Mouse (Mus musculus) kidney, adult 9 months (tissue): Measurements from ENCODE around the gene Mrtfa.

ENCODE experiments used
- DNase-seq: peaks from one replicate; pipeline ENCODE4 v3.0.0; 2022

The Mrtfa gene

DNA sequence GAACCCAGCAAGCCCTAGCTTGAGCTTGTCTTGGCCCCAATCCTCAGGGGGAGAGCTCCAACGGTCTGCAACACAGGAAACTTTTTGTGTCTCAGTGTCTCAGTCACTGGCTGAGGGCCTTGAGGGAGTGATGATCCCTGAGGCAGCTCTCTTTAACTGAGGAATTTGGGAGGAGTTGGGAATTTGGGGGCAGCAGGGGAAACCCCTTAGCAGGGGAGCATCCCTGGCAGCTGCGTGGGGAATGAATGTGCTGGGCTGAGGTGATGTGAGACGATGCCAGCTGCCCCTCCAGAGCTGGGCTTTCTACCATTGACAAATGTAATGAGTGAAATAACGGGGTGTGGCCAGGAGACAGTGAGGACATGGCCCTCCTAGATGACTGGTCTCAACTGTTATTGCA, 4.9 kb upstream of the Mrtfa start:
- DNase-seq, result no peak

DNA sequence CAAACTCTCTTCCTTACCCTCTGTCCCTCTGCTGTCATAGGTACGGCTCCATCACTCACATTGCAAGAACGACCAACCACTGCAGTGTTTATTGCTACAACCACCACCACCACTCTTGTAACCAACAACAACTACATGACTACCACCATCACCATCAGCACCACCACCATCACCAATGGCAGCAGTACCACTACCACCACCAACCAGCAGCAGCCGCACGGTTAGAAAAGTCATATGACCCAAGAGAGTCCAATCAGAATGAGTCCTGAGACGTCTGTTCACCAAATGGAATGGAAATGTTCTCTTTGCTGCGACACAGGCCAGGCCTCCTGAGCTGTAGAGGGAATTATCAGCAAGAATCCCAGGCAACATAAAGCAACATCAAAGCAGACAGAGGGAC, 4.2 kb upstream of the Mrtfa start:
- no peak for DNase-seq

GRCm38 (mm10) chr15:81192858-81193257, 2.3 kb upstream of the Mrtfa start:
- no peak for DNase-seq

DNA sequence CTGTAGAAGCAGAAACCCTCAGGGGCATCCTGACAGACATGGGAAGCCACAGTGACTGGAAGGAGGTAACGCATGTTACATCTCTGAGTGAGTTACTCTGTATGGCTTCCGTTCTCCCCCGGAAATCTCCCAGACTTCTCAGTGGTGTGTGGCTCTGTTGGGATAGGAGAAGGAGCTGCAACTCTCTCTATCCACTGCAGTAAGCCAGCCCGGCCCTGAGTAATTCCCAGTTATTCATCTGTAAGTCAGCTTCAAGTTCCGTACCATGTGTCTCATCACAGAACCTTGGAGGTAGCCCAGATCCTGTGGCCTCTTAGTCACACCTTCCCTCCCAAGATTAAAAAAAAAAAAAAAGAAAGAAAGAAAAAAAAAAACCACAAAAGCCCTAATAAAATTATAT, 1.8 kb upstream of the Mrtfa start:
- no peak for DNase-seq

DNA sequence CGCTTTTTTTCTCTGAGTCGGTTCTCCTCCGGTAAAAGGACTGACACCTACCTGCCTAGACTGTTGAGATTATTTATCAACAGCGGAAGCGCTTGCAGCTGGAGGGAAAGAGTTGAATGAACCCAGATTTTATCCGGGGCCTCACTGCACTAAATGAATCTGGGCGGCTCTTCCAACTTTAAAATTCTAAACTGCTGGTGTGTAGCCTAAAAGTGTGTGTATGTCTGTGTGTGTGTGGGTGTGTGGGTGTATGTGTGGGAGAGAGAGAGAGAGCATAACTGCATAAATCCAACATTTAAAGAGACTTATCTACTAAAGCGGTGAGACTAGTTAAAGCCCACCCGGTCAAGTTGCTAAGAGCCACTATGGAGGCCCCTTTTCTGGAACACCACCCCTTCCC, 746 bp upstream of the Mrtfa start:
- no peak for DNase-seq

DNA sequence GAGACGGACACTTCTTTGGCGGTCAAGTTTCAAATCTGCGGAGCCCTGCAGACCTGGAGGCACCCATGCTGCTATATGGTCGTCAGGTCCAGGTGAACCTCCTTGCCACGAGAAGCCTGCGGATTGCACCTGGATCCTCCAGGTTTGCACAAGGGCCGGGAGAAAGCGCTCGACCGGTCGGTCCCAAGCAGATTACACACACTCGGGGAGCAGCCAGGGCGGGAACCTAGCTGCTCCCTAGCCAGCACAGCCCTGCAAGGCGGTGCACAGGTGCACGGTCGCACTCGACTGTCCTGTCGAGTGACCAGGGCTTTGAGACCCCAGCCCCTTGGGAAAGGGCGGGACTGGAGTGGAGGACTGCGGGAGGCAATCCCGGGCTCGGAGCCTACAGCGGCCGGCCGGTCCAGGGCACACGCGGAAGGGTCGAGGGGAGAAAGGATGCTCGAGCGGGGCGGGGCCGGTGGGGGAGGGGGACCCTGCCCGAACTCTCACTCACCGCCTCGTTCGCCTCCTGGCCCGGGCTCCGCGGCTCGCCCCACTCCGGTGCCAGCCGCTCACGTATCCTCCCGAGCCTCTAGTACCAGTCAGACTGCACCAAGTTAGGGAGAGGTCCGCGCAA, 437 bp downstream of the Mrtfa start:
- peak; percentile 33 for DNase-seq

DNA sequence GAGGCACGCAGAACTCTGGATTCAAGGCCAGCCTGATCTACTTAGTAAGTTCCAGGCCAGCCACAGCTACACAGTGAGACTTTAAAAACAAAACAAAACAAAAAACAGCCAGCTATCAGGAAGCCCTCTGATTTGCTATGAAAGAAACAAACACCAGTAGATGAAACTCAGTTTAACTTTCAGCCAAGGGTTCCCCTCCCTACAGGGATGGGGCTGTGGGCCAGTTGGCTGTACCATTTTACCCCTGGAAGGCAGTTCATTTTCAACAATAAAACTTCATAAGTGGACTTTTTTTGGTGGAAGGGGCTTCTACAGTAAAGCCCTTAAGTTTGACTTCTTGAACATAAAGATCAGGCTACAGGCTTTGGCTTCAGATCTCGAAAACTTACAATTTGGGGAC, 1.5 kb downstream of the Mrtfa start:
- no peak for DNase-seq

GRCm38 (mm10) chr15:81184913-81185312, 5.6 kb downstream of the Mrtfa start:
- no peak for DNase-seq

GRCm38 (mm10) chr15:81181233-81181632, 9.3 kb downstream of the Mrtfa start:
- no peak for DNase-seq

- DNase-seq, result no peak
Observed at GRCm38 (mm10) chr15:81179523-81179922, 11.0 kb downstream of the Mrtfa start.

- no peak for DNase-seq
Observed at GRCm38 (mm10) chr15:81178703-81179102, 11.9 kb downstream of the Mrtfa start.

DNA sequence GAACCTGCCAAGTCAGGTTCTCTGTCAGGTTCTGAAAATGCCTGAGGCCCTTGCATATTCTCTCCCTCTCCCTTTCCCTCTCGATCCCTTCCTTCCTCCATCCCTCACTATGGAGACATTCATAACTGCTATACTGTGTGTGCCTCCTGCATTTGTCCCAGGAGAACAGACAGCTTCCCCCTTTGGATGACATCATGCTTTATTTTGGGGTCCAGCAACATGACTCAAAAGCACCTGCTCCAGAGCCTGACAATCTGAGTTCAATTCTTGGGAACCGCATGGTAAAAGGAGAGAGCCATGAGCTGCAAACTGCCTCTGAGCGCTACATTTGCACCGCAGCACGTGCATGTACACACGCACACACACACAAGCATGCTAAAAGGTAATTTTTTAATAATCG, 12.7 kb downstream of the Mrtfa start:
- no peak for DNase-seq

- DNase-seq, result no peak
Observed at GRCm38 (mm10) chr15:81175633-81176032, 14.9 kb downstream of the Mrtfa start.

- no peak for DNase-seq
Observed at GRCm38 (mm10) chr15:81172259-81172658, 18.3 kb downstream of the Mrtfa start.

DNA sequence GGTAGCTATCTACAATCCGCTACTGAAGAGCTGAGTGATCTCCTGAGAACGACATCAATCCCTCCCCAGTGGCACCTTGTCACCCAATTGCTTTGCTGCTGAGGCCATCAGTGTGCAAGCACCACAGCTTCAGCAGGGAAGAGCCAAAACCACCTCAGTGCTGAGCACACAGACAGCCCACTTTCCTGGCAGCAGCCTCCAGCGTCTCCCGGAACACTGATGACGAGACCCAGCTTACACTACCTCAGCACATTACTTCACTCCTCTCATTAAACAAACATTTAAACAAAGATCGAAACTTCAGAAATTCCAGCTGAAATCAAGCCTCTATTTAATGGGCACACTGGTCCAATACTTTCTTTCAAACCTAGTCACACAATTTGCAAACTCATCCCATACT, 21.8 kb downstream of the Mrtfa start:
- DNase-seq, result no peak

- DNase-seq, result no peak
Observed at GRCm38 (mm10) chr15:81167831-81168230, 22.7 kb downstream of the Mrtfa start.

- DNase-seq, result no peak
Observed at GRCm38 (mm10) chr15:81166291-81166690, 24.3 kb downstream of the Mrtfa start.

- no peak for DNase-seq
Observed at GRCm38 (mm10) chr15:81164560-81165310, 25.8 kb downstream of the Mrtfa start.

DNA sequence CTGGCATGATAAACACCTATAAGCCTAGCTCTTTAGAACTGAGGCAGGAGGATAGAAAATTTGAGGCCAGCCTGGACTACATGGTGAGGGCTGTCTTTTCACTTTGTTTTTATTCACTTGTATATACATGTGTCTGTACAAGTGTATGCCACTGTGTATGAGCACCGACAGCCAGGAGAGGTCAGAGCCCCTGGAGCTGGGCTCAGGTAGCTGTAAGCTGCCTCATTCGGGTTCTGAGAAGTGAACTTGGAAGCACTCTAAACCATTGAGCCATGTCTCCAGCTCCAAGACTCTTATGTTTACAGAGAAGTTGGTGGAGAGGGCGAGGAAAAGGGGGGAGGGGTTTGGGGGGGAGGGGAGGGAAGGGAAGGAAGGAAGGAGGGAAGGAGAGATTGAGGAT, 29.0 kb downstream of the Mrtfa start:
- DNase-seq, result no peak

- no peak for DNase-seq
Observed at GRCm38 (mm10) chr15:81160677-81161076, 29.9 kb downstream of the Mrtfa start.

DNA sequence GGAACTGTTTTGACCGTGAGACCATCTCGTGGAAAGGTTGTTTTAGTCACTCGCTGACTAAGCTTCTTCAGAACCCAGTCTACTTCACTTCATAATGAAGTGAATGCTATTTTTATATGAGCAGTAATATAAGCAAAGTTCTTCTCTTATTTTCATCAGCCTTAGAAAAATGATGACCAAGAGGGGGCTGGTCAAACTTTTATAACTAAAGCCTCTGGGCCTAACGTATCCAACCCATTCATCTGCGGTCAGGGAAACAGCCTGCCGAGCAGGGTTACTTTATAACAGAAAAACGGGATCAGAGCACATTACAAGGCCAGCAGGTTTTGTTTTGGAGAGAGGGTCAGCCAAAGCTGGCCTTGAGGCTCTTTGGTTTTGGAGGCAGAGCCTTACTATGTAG, 31.3 kb downstream of the Mrtfa start:
- DNase-seq, result no peak

DNA sequence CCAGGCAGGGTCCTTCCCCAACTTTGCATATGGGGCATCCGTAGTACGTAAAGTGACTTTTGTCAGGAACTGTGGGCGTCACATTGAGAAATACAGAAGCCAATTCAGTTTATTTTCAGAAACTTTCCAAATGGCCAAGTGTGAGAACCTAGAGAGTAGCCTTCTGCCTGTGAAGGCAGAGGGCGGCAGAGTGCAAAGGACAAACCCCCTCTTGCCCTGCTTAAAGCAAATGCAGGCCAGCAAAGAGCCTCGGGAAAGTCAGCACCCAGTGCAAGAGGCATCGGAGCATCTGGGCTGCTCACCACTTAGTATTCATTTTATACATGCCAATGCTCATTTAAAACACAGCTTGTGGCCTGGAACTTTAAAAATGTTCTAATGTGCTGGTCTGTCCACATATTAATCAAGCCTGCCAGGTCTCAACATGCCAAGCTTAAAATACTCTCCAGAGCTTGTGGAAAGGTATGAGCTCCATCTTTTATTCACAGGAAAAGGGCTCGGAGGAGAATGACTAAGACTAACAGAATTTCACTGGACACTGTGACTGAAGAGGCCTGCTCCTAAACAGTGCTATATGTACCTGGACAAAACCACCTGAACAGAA, 31.9 kb downstream of the Mrtfa start:
- peak; percentile 39 for DNase-seq

GRCm38 (mm10) chr15:81156453-81156852, 34.1 kb downstream of the Mrtfa start:
- DNase-seq, result no peak

GRCm38 (mm10) chr15:81155845-81156244, 34.7 kb downstream of the Mrtfa start:
- DNase-seq, result no peak
